Mouse (Mus musculus): ENCODE data around the gene Stat4.

DNA sequence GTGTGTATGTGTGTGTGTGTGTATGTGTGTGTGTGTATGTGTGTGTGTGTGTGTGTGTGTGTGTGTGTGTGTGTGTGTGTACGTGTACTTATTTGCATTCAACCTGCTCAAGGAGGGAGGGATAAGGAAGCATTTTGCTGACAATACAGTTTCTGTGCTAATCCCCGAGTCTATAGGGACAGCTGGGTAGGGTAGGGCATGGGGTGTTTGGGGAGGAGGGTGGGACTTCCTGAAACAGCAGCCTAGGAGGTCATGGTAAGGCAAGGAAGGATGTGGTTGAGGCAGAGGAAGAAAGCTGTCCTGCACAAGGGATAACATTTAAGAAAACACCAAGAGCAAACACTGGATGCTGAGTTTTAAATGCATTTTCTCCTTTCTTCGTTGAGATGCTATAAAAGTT, 24.3 kb downstream of the Stat4 start:
- no peak for TF ChIP-seq POLR2A (IDR thresholded peaks at IDR 0.05; ENCODE audit: extremely low read depth, insufficient read depth, low read length)
- TF ChIP-seq CTCF (IDR thresholded peaks at IDR 0.05; ENCODE audit: extremely low read depth, insufficient read depth, low read length): no peak
